Mouse (Mus musculus) midbrain, embryonic 12.5 days (tissue): ENCODE results near the gene Lims1. TPM values are rescaled to one million over a fixed set of nuclear protein-coding genes. Genes with fewer than 3 reads are reported as not detected.

Experiments used
- ATAC-seq: fragments of 200-750 bp; cut with Nextera tagmentation; 2 replicates; pipeline ENCODE4 v1.8.0; 2017; ENCODE audit warnings: low read depth, moderate TSS enrichment, moderate library complexity; ENCODE audit not compliant: low FRiP score
- H3K27ac ChIP-seq: fragments of 300-500 bp; sonication (generic); replicated peaks from 2 replicates; pipeline ENCODE4 v1.5.1; 2016; ENCODE audit warnings: mild to moderate bottlenecking
- H3K27me3 ChIP-seq: fragments of 300-500 bp; sonication (generic); 2 replicates; pipeline ENCODE4 v1.6.1; 2016; ENCODE audit warnings: mild to moderate bottlenecking
- H3K36me3 ChIP-seq: fragments of 300-500 bp; sonication (generic); 2 replicates; pipeline ENCODE4 v1.6.1; 2016
- H3K4me1 ChIP-seq: fragments of 300-500 bp; sonication (generic); 2 replicates; pipeline ENCODE4 v1.6.1; 2016
- H3K4me2 ChIP-seq: fragments of 300-500 bp; sonication (generic); replicated peaks from 2 replicates; pipeline ENCODE4 v1.6.1; 2016; ENCODE audit warnings: mild to moderate bottlenecking, moderate library complexity
- H3K4me3 ChIP-seq: fragments of 300-500 bp; sonication (generic); 2 replicates; pipeline ENCODE4 v1.5.1; 2016; ENCODE audit warnings: mild to moderate bottlenecking
- H3K9ac ChIP-seq: fragments of 300-500 bp; sonication (generic); replicated peaks from 2 replicates; pipeline ENCODE4 v1.6.1; 2016; ENCODE audit warnings: mild to moderate bottlenecking, moderate library complexity
- H3K9me3 ChIP-seq: fragments of 300-500 bp; sonication (generic); 2 replicates; pipeline ENCODE4 v1.6.1; 2016; ENCODE audit warnings: mild to moderate bottlenecking
- WGBS: fragments of 180-500 bp; shearing (Covaris S2); methylation state at CpG from one replicate; pipeline ENCODE4 v1.1.7; 2016; 5-methylcytosine and 5-hydroxymethylcytosine counted together
- polyA plus RNA-seq: library from polyadenylated mRNA; unstranded; fragments of >200 nt; fragmentation: Nextera tagmentation; extraction: Ambion mirVana; gene quantifications from 2 replicates; pipeline ENCODE4 v1.2.1, GENCODE M21; 2016

The Lims1 gene
- polyA plus RNA-seq, result 85.6 and 88.9 TPM in 2 replicates

DNA sequence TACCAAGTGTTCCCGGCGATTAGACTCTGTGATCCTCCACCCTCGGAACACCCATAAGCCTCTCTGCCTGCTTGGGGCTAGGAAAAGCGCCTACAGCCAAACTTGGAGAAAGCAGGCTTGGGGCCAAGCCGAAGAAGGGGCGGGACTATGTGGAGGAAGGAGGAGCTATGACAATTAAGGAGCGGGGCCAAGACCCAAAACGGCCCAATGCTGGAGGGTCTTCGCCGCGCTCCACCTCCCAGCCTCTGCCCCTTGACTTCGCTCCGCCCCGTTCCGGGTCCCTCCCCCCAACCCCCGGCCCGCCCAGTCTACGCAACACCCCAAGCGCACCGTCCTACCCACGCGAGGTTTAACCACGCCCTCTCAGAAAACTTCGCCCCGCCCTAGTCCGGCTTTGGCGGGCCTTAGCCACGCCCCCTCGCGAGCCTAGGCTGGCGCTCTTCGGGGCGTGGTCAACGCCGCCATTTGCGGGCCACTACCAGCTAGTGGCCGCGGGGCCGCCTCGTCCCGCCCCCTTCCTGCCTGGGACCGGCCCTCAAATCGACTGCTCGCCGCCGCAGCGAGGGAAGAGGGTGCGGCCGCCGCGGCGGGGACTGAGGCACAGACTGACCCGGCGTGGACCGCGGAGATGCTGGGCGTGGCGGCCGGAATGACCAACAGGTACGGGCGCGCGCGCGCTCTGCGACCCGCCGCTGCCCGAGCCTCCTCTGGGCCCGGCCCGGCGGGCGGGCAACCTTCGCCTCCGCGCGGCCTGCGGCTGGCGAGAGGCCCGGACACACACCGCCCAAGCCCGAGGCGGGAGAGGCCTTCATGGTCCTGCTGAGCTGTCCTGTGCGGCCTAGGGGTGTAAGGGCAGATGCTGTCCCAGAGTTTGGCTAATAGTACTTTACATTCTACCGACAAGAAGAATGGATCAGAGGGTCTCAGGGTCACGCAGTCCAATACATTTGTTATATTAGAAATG, at the start of gene Lims1:
Gene Lims1 (plus strand): TSS at position 439 of the 964 bp plus-strand sequence.
- peak within 1 kb of the TSS; percentile 60 for H3K4me2 ChIP-seq
- H3K9me3 ChIP-seq, result no peaks in the 10 kb centered on the region
- H3K9ac ChIP-seq, result peak within 1 kb of the TSS; percentile 87
- peak; percentile 98 for ATAC-seq
- H3K27ac ChIP-seq, result peak within 1 kb of the TSS; percentile 86
- no peaks in the 10 kb centered on the region for H3K27me3 ChIP-seq
- H3K4me3 ChIP-seq, result peak within 1 kb of the TSS; percentile 80
- H3K4me1 ChIP-seq, result peaks cover 20% of the 10 kb centered on the region
- under 1% methylated on average over 83 of the region's 86 CpGs for WGBS
- no peaks in the 10 kb centered on the region for H3K36me3 ChIP-seq

DNA sequence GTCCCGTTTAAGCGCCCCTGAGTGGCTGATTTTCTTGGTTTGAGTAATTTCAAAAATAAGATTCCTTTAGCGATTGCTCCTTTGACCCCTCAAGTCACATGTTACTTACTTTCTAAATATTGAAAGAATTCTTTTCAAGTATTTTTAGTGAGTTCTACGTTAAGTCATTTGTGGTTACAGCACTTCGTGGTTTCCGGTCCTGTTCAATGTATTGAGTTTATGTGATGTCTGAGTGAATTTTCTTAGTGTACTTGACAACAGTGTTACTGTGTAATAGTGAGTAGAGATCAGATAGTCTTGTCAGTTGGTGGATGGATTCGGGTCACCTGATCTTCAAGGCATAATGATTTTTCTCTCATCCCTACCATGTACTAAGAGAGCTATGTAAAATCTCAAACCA, 41.0 kb upstream of the Lims1 start:
- no peaks in the 10 kb centered on the region for H3K9me3 ChIP-seq
- no peak overlapping the region for H3K27ac ChIP-seq
- peaks cover 54% of the 10 kb centered on the region for H3K36me3 ChIP-seq
- H3K4me1 ChIP-seq, result no peaks in the 10 kb centered on the region
- no peak overlapping the region for H3K4me2 ChIP-seq
- ATAC-seq, result no peak
- no peak overlapping the region for H3K9ac ChIP-seq
- H3K4me3 ChIP-seq, result no peak overlapping the region
- 92% methylated on average over 7 of the region's 7 CpGs for WGBS
- H3K27me3 ChIP-seq, result no peaks in the 10 kb centered on the region

DNA sequence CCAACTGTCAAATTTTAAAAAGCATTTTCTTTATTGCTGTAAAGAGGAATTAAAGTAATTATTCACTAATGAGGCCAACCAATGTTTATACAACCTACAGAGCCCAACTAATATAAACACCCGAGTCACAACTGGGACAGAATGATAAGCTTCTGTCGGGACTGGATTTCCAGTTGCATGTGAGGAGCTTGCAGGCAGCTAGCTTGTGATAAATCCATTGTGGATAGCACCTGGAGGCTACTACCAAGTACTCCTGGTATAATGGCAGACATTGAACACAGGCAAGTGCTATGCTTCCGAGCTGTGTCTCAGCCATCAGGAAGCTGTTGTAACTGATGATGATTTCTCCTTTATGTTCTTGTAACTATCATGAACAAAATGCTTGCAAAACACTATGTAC, 32.5 kb upstream of the Lims1 start:
- ATAC-seq, result no peak
- Histone ChIP-seq H3K4me1 (no peaks in the 10 kb centered on the region), H3K9me3 (no peaks in the 10 kb centered on the region), H3K9ac (no peak overlapping the region), H3K4me3 (no peak overlapping the region), H3K27me3 (no peaks in the 10 kb centered on the region), H3K4me2 (no peak overlapping the region), H3K27ac (no peak overlapping the region), H3K36me3 (peaks cover 79% of the 10 kb centered on the region)
- 91% methylated on average over 3 of the region's 3 CpGs for WGBS

DNA sequence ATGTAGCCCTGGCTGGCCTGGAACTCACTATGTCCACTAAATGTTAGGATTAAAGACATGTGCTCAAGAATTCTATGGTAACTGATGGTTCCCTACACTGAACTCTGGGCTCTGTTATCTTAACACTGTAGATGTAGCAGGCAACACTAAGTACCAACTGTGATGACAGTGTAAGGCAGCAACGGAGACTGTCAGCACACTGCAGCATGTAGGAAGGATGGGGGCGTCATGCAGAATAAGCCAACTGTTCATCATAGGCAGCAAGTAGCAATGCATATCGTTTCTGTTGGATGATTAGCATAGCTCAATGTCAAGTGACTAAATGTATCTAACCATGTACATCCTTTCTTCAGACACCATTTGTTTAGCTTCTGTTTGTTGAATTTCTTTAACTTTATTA, 29.0 kb upstream of the Lims1 start:
- Histone ChIP-seq H3K4me3 (no peak overlapping the region), H3K4me2 (no peak overlapping the region), H3K36me3 (peaks cover 83% of the 10 kb centered on the region), H3K27ac (no peak overlapping the region), H3K9me3 (no peaks in the 10 kb centered on the region), H3K27me3 (no peaks in the 10 kb centered on the region), H3K9ac (no peak overlapping the region), H3K4me1 (no peaks in the 10 kb centered on the region)
- 96% methylated on average over 3 of the region's 3 CpGs for WGBS
- no peak for ATAC-seq

DNA sequence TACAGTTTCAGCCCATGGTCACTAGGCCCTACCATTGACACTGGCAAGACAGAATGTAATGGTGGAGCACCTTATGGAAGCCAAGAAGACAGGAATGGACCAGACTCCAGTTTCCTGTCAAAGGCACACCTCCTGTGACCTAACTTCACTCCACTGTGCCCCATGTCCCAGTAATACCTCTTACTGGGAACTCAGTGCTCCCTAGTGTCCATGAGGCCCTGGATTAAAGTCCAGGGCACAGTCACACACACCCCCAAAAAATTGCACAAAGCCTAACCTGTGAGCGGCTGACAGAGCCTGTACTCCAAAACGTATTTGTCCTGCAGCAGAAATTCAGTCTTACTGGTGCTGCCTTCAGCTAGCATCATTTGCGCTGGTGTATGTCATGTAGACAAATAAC, 27.7 kb upstream of the Lims1 start:
- no peak for ATAC-seq
- no peaks in the 10 kb centered on the region for H3K27me3 ChIP-seq
- no peak overlapping the region for H3K4me2 ChIP-seq
- WGBS, result 92% methylated on average over 3 of the region's 3 CpGs
- H3K4me3 ChIP-seq, result no peak overlapping the region
- no peak overlapping the region for H3K9ac ChIP-seq
- H3K36me3 ChIP-seq, result peaks cover 80% of the 10 kb centered on the region
- H3K4me1 ChIP-seq, result no peaks in the 10 kb centered on the region
- no peak overlapping the region for H3K27ac ChIP-seq
- no peaks in the 10 kb centered on the region for H3K9me3 ChIP-seq

- H3K4me3 ChIP-seq, result no peak overlapping the region
- H3K36me3 ChIP-seq, result peaks cover 50% of the 10 kb centered on the region
- no peaks in the 10 kb centered on the region for H3K9me3 ChIP-seq
- H3K4me2 ChIP-seq, result no peak overlapping the region
- H3K9ac ChIP-seq, result no peak overlapping the region
- ATAC-seq, result no peak
- no peaks in the 10 kb centered on the region for H3K4me1 ChIP-seq
- H3K27ac ChIP-seq, result no peak overlapping the region
- WGBS, result 90% methylated on average over 7 of the region's 7 CpGs
- no peaks in the 10 kb centered on the region for H3K27me3 ChIP-seq
These were observed 18.3 kb upstream of the Lims1 start for GRCm38 (mm10) chr10:58304996-58305395.

DNA sequence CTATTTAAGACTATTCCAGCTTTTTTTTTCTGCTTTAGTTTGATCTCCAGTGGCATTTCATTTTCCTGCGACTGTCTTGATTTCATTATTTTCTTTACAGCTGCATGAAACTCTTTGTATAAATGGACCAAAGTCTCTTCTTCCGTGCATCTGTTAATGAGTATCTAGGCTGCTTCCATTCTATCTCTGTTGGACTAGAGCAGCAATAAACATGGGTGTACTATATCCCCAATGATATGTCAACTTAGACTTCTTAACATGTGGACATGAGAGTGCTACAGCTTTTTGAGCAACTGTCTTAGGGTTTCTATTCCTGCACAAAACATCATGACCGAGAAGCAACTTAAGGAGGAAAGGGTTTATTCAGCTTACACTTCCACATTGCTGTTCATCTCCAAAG, 16.4 kb upstream of the Lims1 start:
- H3K9me3 ChIP-seq, result no peaks in the 10 kb centered on the region
- H3K27me3 ChIP-seq, result no peaks in the 10 kb centered on the region
- H3K36me3 ChIP-seq, result peaks cover 45% of the 10 kb centered on the region
- H3K4me3 ChIP-seq, result no peak overlapping the region
- no peak overlapping the region for H3K4me2 ChIP-seq
- H3K9ac ChIP-seq, result no peak overlapping the region
- WGBS, result 90% methylated on average over 3 of the region's 3 CpGs
- no peak overlapping the region for H3K27ac ChIP-seq
- no peak for ATAC-seq
- H3K4me1 ChIP-seq, result no peaks in the 10 kb centered on the region

DNA sequence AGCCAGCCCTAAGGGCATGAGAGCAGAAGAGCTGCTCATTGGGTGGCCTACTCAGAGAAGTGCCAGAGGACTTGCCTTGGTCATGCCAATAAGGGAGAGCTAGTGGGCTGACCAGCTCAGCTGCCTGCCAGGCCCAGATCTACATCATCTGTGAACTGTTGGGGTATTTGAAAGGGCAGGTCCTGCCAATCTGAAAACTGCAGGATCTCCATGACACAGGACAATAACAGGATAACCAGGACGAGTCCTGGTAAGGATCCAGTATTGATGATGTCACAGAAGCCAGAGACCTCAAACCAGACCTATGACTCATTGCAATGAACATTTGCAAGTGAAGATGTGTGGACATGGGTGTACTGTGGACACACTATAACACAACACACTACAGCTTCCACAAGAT, 12.5 kb upstream of the Lims1 start:
- H3K9me3 ChIP-seq, result no peaks in the 10 kb centered on the region
- WGBS, result 84% methylated on average over 1 of the region's 1 CpGs
- no peak overlapping the region for H3K4me2 ChIP-seq
- no peak overlapping the region for H3K4me3 ChIP-seq
- no peaks in the 10 kb centered on the region for H3K27me3 ChIP-seq
- H3K36me3 ChIP-seq, result peaks cover 40% of the 10 kb centered on the region
- H3K9ac ChIP-seq, result no peak overlapping the region
- no peak for ATAC-seq
- H3K4me1 ChIP-seq, result no peaks in the 10 kb centered on the region
- no peak overlapping the region for H3K27ac ChIP-seq

DNA sequence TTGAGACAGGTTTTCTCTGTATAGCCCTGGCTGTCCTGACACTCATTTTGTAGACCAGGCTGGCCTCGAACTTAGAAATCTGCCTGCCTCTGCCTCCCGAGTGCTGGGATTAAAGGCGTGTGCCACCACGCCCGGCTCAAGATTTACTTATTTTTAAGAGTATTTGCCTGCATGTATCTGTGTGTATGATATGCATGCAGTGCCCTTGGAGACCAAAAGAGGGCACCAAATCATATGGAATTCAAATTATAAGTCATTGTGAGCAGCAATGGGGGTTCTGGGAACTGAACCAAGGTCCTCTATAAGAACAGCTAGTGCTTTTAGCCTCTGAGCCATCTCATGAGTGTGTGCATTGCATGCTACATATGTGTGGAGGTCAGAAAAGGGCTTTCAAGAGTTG, 10.4 kb upstream of the Lims1 start:
- no peak overlapping the region for H3K27ac ChIP-seq
- peaks cover 31% of the 10 kb centered on the region for H3K36me3 ChIP-seq
- H3K27me3 ChIP-seq, result no peaks in the 10 kb centered on the region
- H3K4me3 ChIP-seq, result no peak overlapping the region
- H3K4me2 ChIP-seq, result no peak overlapping the region
- no peaks in the 10 kb centered on the region for H3K4me1 ChIP-seq
- H3K9ac ChIP-seq, result no peak overlapping the region
- no peak for ATAC-seq
- H3K9me3 ChIP-seq, result no peaks in the 10 kb centered on the region
- 97% methylated on average over 5 of the region's 5 CpGs for WGBS

DNA sequence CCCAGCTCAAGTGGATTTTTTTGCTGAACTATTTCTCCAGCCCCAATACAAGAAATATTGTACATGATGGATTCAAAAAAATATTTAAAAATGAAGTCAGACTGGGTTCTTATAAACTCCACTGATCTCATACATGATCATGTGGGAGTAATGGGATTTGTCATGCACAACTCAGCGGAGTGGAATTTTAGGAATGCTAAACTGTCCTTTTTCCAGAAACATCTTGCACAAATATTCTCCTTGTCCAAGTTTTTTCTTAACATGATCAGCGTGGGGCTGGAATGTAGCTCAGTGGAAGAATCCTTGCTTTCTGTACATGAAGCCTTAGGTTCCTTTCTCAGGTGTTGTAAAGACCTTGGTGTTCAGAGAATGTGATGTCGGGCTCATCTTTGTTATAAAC, 2.4 kb upstream of the Lims1 start:
- WGBS, result 90% methylated on average over 3 of the region's 3 CpGs
- ATAC-seq, result no peak
- peaks cover 12% of the 10 kb centered on the region for H3K4me1 ChIP-seq

GRCm38 (mm10) chr10:58322361-58323027, 772 bp upstream of the Lims1 start:
- H3K9ac ChIP-seq, result peak overlapping the region; percentile 46; the same call in 1 of the 2 replicates
- 35% methylated on average over 6 of the region's 6 CpGs for WGBS
- ATAC-seq, result no peak
- no peaks in the 10 kb centered on the region for H3K27me3 ChIP-seq
- no peaks in the 10 kb centered on the region for H3K9me3 ChIP-seq
- H3K27ac ChIP-seq, result peak overlapping the region; percentile 86
- no peaks in the 10 kb centered on the region for H3K36me3 ChIP-seq
- H3K4me3 ChIP-seq, result peak overlapping the region; percentile 80
- H3K4me1 ChIP-seq, result peaks cover 20% of the 10 kb centered on the region
- H3K4me2 ChIP-seq, result peak overlapping the region; percentile 60

More for the DNA sequence above, 2.4 kb upstream of the Lims1 start:
- H3K27ac ChIP-seq, result no peak overlapping the region
- no peak overlapping the region for H3K4me2 ChIP-seq
- H3K9me3 ChIP-seq, result no peaks in the 10 kb centered on the region
- no peak overlapping the region for H3K4me3 ChIP-seq
- H3K9ac ChIP-seq, result no peak overlapping the region
- no peaks in the 10 kb centered on the region for H3K36me3 ChIP-seq
- H3K27me3 ChIP-seq, result no peaks in the 10 kb centered on the region

DNA sequence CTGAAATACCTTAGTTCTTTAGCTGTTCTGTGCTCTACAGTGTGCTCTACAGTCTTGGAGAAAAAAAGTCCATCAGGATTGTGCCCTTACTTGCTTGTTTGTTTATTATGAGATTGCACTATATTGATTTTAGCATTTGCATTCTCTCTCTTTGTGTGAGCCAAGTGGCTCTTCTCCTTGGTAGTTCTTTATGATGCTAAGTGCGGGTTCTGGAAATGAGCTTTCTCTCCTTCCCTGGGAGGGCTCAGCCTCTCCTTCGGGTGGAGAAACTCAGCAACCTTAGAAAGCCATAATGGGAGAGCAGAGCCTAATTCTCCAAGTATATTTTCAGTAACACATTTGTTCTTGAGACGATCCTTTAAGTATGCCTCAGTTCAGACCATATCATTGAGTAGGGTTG, 3.0 kb downstream of the Lims1 start:
- Histone ChIP-seq H3K4me3 (no peak overlapping the region), H3K27me3 (no peaks in the 10 kb centered on the region), H3K4me1 (peaks cover 20% of the 10 kb centered on the region), H3K9me3 (no peaks in the 10 kb centered on the region), H3K36me3 (no peaks in the 10 kb centered on the region), H3K27ac (no peak overlapping the region), H3K9ac (no peak overlapping the region), H3K4me2 (0 out of 2 replicates have a peak overlapping the region, but pooled peaks have one; percentile 1)
- no peak for ATAC-seq
- WGBS, result 42% methylated on average over 3 of the region's 3 CpGs
